Mouse (Mus musculus): ENCODE results near the gene Nrl.

Nrl gene

DNA sequence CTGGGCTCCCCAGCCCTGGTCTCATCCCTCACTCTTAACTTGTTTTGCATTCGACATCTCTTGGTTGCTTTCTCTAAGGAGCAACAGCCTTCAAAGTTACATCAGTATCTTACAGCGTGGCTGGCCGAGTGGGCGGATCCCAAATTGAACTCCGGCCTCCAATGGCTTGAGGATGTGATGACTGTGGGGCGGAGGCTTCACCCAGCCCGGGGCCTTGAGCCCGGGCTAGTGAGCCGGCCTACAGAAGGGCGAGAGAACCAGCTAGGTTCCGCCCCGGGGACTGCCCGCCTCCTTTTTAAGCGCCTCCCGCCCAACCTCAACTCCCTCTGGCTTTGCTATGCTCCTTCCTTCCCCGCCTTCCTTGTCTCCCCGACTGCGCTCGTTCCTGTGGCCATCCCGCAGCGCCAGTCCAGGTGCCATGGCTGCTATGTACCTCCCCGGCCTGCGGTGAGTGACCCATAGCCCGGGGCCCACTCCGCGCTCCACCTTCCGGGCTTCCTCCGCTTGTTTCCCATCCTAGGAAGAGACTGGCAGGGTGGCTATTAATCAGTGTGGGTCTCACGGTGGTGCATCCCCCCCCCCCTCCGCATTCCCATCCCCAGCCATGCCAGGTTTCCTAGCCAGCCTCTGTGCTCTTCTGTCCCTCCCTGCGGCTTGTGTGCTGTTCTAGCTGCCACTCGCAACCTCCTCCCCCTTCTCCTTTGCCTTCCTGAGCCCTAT lies 15.4 kb upstream of the Nrl start, which contains the start of gene Pck2:
Gene Pck2, plus strand, starts transcription at position 200 of the 720 bp plus-strand sequence.
- in situ Hi-C loops (cut with MboI; ENCODE audit: unreplicated experiment in 2 of 2) = no loop called here

DNA sequence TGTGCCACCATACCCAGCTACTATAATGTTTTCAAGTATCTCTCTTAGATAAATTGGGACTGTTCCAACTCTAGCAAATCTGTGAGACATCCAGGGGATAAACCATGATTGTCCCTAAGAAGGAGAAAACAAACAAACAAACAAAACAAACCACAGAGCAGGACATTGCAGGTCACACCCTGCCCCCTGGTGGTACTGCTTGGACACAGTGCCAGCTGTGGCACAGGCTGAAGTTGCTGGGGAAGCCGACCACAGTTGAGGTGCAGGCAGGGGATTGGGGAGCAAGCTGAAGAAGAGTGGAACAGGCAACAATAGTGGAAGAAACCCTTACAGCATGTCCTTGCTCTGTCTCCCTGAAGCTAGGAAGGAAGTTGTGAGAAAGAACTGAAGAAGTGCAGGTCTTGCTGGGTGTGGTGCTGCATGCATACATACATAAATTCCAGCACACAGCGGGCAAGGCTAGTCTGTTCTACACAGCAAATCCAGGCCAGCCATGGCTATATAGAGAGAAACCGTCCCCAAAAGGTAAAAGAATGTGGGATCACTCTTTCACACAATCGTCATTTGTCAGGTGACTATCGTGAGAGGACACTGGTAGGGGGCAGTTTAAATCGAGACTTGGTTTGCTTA lies 11.4 kb upstream of the Nrl start:
- in situ Hi-C loops (cut with MboI; ENCODE audit: unreplicated experiment in 2 of 2) = loop anchor here in 1 of 2 experiments (5.0 kb wide), 1 partner anchor 34 kb away; no protein-coding TSS in a partner anchor

- in situ Hi-C loops (cut with MboI; ENCODE audit: unreplicated experiment in 2 of 2) = no loop called here
Observed at GRCm38 (mm10) chr14:55527940-55528339, 3.2 kb upstream of the Nrl start.

DNA sequence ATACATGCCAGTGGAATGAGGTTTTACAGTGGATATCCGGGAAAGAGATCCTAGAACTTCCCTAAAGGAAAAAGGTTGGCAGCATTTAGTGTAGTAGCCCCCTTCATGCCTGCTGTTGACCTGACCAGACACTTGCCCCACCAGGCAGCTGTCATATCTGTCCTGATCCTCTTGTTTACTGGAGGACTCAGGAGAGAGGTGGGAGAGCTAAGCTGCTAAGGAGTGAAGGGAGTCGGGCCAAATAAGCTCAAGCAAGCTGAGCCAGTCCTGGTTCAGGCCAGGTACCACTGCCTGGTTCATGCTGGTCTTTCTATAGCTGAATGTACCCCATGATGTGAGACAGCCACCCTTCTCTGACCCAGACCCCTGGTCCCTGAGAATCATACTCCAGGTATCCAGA lies 1.9 kb upstream of the Nrl start:
- in situ Hi-C loops (cut with MboI; ENCODE audit: unreplicated experiment in 2 of 2) = no loop called here

GRCm38 (mm10) chr14:55524062-55524461 lies 719 bp downstream of the Nrl start:
- in situ Hi-C loops (cut with MboI; ENCODE audit: unreplicated experiment in 2 of 2) = no loop called here

DNA sequence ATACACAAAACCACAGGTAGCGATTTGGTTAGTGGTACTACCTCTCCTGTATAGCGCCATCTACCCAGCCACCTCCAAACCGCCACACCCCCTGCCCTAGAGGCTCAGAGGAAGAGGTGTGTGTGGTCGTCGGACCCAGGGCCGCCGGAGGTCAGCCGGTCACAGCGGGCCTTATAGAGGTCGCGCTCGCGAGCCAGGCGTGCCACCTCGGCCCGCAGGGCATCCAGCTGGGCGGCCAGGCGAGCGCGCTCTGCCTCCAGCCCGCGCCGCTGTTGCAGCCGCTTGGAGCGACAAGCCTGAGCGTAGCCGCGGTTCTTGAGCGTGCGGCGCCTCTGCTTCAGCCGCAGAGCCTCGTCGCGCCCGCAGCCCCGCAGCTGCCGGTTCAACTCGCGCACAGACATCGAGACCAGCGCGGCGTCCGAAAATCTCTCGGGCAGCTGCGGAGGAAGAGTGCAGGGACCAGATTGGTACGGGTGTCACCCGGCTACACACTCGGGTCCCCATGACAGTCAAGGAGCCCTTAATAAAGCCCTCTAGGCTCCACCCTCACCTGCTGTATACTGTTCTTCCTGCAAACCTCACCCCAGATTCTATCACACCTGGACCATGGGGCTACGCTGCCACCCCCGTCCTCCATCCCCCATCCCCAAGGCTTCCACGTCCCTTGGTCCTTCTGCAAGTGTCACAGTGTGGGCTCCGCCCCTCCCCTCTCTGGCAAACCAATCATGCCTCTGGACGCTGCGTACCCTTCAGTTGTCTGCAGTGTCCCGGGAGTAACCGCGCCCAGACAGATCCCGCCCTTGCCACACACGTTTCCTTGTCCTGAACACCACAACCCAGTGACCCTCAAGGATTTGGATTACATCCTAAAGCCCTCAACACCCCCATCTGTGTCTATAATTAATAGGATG lies 4.1 kb downstream of the Nrl start:
- in situ Hi-C loops (cut with MboI; ENCODE audit: unreplicated experiment in 2 of 2) = no loop called here

DNA sequence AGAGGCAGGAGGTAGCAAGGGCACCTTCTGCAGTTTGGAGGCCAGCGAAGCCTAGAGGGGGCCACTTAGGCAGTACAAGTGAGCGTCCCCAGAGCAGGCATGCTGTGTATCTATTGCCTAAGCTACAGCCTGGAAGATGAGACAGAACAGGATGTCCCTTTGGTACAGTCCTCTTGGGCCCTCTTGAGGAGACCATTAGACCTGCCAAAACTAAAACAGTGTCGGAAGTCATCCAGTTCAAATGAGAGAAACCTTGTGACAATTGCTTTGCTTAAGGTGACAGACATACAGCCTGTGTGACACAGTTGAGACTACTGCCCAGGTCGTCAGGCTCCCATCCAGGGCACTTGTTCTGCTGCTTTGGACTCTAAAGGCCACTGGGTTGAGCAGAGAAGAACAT lies 5.2 kb downstream of the Nrl start:
- in situ Hi-C loops (cut with MboI; ENCODE audit: unreplicated experiment in 2 of 2) = no loop called here

DNA sequence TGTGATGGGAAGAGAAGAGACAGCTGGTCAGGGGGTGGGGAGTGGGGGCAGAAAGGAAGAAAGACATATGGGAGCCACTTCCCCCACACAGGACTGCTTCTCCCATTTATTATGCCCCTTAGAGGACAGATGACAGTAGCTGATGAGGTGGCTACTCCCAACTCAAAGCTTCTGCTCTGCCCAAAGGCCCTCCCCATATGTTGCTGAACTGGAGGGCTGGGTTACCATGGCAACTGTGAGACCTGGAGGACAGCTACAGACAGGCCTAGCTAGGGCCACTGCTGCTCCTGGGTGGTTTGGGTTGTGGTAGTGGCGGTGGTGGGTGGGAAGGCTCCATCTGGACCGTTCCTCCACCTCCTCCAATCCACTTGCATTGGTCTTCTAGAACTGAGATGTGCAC lies 5.9 kb downstream of the Nrl start:
- in situ Hi-C loops (cut with MboI; ENCODE audit: unreplicated experiment in 2 of 2) = no loop called here

DNA sequence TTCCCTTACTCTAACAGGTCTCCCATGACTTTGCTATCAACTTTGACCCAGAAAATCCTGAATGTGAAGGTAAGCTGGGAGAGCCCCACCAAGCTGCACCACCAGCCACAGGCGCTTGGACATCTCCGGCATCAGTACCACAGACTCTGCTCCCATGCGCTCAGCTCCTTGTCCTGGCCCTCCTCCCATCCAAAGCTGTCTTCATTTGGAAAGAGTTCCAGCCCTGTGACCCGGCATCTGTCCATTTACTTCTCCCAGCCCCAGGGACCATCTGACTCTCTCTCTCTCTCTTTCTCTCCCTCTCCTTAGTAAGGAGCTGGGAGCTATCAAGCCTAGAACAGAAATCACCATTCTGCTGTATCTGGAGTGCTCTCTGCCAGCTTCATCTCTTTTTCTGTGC lies 8.9 kb downstream of the Nrl start:
- in situ Hi-C loops (cut with MboI; ENCODE audit: unreplicated experiment in 2 of 2) = no loop called here

GRCm38 (mm10) chr14:55513927-55514326 lies 10.9 kb downstream of the Nrl start:
- in situ Hi-C loops (cut with MboI; ENCODE audit: unreplicated experiment in 2 of 2) = no loop called here

DNA sequence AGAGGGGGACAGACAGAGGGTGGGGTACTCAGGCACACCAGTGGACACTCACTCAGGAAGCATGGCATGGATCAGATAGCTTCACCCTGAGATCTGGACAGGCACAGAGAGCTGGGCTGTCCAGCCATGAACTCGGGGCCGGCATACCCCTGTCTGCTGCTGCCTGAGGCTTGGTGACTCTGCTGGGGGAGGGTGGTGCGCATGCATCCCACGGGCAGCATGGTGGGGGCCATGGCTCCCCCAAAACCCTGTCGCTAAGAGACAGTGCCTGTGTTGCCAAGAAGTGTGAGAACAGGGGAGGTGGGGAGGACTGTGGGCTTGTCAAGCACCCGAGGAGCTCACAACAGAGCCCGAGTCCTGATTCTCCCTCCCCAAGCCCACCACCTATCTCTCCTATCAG lies 13.7 kb downstream of the Nrl start:
- in situ Hi-C loops (cut with MboI; ENCODE audit: unreplicated experiment in 2 of 2) = no loop called here

DNA sequence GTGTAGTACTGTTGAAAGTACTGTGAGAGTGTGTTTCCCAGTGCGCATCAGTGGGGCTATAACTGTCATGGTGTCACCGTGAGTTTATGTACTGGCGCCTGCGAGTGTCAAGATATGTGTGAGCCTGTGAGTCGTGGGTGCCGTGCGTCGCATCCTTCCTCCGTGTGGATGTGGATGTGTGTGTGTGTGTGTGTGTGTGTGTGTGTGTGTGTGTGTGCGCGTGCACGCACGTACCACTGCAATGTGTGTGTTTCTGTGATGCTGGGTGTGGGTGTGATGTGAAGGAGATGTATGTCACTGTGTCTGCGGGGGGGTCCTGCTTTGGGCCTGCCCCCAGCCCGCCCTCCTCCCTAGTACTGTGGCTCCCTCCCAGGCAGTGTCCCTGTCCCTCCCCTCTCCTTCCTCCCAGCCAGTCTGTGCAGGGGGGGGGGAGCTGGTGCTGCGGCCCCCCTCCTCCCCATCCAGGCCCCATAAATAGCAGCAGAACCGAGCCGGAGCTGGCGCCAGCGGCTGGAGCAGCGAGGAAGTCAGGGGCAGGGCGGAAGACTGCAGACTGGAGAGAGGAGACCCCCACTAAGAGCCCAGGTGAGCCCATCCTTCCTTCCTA lies 14.6 kb downstream of the Nrl start, which contains the start of gene Cpne6:
Gene Cpne6, plus strand, starts transcription at position 321 of the 607 bp plus-strand sequence.
- in situ Hi-C loops (cut with MboI; ENCODE audit: unreplicated experiment in 2 of 2) = no loop called here

GRCm38 (mm10) chr14:55509540-55509939 lies 15.2 kb downstream of the Nrl start:
- in situ Hi-C loops (cut with MboI; ENCODE audit: unreplicated experiment in 2 of 2) = no loop called here

- in situ Hi-C loops (cut with MboI; ENCODE audit: unreplicated experiment in 2 of 2) = no loop called here
Observed at GRCm38 (mm10) chr14:55507801-55508200, 17.0 kb downstream of the Nrl start.

GRCm38 (mm10) chr14:55505612-55506011 lies 19.2 kb downstream of the Nrl start:
- in situ Hi-C loops (cut with MboI; ENCODE audit: unreplicated experiment in 2 of 2) = no loop called here

GRCm38 (mm10) chr14:55497449-55497821 lies 27.3 kb downstream of the Nrl start:
- in situ Hi-C loops (cut with MboI; ENCODE audit: unreplicated experiment in 2 of 2) = loop anchor here (5.0 to 10.0 kb wide), 6 partner anchors 57 to 257 kb away; partner anchors contain the start of genes Cideb (in 1 of the 2) and Emc9 (in 1 of the 2)

DNA sequence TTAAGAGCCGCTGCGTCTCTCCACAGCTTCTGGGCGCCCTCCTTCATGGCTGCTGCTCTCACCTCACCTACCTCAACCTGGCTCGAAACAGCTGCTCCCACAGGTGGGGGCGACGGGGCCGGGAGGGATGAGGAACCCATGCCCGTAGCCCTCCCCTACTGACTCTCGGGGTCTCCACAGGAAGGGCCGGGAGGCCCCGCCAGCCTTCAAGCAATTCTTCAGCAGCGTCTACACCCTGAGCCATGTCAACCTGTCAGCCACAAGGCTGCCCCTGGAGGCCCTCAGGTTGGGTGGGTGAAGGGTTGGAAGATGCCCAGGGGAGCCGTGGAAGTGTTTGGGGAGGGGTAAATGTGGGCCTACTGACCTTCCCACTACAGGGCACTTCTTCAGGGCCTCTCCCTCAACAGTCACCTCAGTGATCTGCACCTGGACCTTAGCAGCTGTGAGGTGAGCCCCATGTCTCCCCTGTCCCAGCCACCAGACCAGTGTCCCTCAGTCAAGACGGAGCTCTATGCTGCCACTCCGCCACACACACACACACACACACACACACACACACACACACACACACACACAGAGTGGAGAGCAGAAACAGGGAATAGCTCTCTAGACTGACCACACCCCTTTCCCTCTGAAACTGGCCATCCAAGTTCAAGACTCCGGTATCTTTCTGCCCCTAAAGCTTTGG lies 27.9 kb downstream of the Nrl start:
- in situ Hi-C loops (cut with MboI; ENCODE audit: unreplicated experiment in 2 of 2) = loop anchor here (5.0 to 10.0 kb wide), 6 partner anchors 58 to 258 kb away; partner anchors contain the start of genes Cideb (in 1 of the 2) and Emc9 (in 1 of the 2)

DNA sequence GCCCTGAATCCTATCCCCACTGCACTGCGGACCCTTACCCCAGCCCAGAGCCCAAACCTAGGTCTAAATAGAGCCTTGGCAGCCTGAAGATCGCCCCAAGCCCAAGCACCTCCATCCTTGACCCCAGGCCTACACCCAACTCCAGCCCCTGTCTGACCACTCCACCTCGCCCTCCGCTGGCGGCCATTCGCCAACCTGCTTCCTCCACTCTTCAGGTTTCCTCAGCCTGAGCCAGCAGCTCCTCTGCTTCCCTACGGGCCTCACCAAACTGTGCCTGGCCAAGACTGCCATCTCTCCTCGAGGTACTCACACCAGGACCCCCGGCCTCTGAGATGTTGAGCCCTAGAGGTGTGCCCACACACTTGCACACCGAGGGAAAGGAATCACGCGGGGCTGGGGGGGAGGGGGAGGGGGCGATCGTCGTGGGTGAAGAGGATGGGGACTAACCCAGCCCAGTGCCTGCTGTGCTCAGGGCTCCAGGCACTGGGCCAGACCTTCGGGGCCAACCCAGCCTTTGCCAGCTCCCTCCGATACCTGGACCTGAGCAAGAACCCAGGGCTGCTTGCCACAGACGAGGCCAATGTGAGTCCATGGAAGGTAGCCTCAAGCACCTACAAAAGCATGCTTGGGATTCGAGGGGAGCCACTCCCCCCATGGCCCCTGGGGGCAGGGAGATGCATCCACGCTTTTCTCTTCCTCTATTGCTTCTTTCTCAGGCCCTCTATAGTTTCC lies 29.1 kb downstream of the Nrl start:
- in situ Hi-C loops (cut with MboI; ENCODE audit: unreplicated experiment in 2 of 2) = loop anchor here (5.0 to 10.0 kb wide), 6 partner anchors 59 to 259 kb away; partner anchors contain the start of genes Cideb (in 1 of the 2) and Emc9 (in 1 of the 2)

- in situ Hi-C loops (cut with MboI; ENCODE audit: unreplicated experiment in 2 of 2) = loop anchor here (10.0 kb wide), 3 partner anchors 63 to 263 kb away; partner anchors contain the start of genes Cideb (in 1 of the 2) and Emc9 (in 1 of the 2)
Observed at GRCm38 (mm10) chr14:55492103-55492502, 32.7 kb downstream of the Nrl start.

Measured in v-Abl transformed pro-B cells (cell line).